Mouse (Mus musculus): ENCODE data around the gene Naa50. TPM values are rescaled to one million over a fixed set of nuclear protein-coding genes. Genes with fewer than 3 reads are reported as not detected.

The Naa50 gene
- polyA plus RNA-seq, 2 experiments = 19.1 to 40.6 TPM

DNA sequence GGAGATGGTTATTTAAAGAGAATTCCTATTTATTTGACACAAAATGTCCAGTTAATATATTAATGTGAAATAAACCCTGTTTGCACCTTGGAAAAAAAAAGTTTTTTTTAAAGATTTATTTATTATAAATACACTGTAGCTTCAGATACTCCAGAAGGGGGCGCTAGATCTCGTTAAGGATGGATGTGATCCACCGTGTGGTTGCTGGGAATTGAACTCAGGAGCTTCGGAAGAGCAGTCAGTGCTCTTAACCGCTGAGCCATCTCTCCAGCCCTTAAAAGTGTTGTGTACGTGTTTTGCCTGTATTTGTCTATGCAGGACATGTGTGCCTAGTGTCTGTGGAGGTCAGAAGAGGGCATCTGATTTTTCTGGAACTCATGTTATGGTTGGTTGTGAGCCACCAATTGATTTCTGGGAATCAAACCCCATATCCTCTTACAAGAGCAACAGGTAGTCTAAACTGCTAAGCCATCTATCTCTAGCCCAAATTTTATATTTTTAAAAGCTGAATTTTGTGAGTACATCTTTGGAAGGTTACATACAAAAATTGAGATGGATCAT, 14.9 kb downstream of the Naa50 start:
- Histone ChIP-seq H3K4me1 (replicated peaks; ENCODE audit: control insufficient read depth in 2 of 2, insufficient read depth in 2 of 2, low read length in 1 of 2) (peaks cover 0 to 2% of the 10 kb centered on the region in 2 experiments; a peak in 1 of 4 replicates), H3K36me3 (replicated peaks; ENCODE audit: control insufficient read depth, insufficient read depth, low read depth) (peaks cover 17% of the 10 kb centered on the region), H3K27me3 (ENCODE audit: control insufficient read depth, insufficient read depth, low read length) (no peaks in the 10 kb centered on the region), H3K4me3 (ENCODE audit: insufficient read depth in 1 of 2, low read depth in 2 of 2, low read length in 2 of 2) (no peak overlapping the region), H3K9ac (replicated peaks) (no peak overlapping the region), H3K9me3 (ENCODE audit: control insufficient read depth, low read length) (no peaks in the 10 kb centered on the region), H3K27ac (no peak overlapping the region), H3K4me2 (ENCODE audit: low read depth) (no peak overlapping the region)
- DNase-seq (ENCODE audit: low read depth in 3 of 3, low spot score in 3 of 3) = no peak
- no peak for ATAC-seq (ENCODE audit: insufficient read depth)
- WGBS (ENCODE audit: insufficient replicate concordance) = 55% methylated on average over 6 of the region's 6 CpGs
- TF ChIP-seq EP300 (IDR thresholded peaks at IDR 0.05; ENCODE audit: low read depth) (no peak), CTCF (IDR thresholded peaks at IDR 0.05; ENCODE audit: low read depth) (peak; percentile 53)

DNA sequence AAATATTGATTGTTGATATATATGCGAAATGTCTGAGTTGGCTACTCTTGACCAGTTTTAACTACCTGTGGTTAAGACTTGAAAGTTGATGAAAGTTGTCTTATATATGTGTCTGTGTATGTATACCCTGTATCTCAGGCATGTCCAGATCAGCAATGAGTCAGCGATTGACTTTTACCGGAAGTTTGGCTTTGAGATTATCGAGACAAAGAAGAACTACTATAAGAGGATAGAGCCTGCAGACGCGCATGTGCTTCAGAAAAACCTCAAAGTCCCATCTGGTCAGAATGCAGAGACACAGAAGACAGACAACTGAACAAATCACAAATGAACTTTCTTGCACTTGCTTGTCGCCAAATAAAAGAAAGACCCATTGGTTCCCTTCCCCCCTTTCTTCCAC, 19.7 kb downstream of the Naa50 start:
- no peak for DNase-seq (ENCODE audit: low read depth in 3 of 3, low spot score in 3 of 3)
- H3K27me3 ChIP-seq (ENCODE audit: control insufficient read depth, insufficient read depth, low read length) = no peaks in the 10 kb centered on the region
- H3K4me2 ChIP-seq (ENCODE audit: low read depth) = no peak overlapping the region
- no peak overlapping the region for H3K4me3 ChIP-seq (ENCODE audit: insufficient read depth in 1 of 2, low read depth in 2 of 2, low read length in 2 of 2)
- 49% methylated on average over 7 of the region's 7 CpGs for WGBS (ENCODE audit: insufficient replicate concordance)
- 0 out of 4 replicates have a peak, but pooled peaks cover 0 to 2% of the 10 kb centered on the region in 2 experiments for H3K4me1 ChIP-seq (replicated peaks; ENCODE audit: control insufficient read depth in 2 of 2, insufficient read depth in 2 of 2, low read length in 1 of 2)
- H3K27ac ChIP-seq = no peak overlapping the region
- TF ChIP-seq CTCF (IDR thresholded peaks at IDR 0.05; ENCODE audit: low read depth) (no peak), EP300 (IDR thresholded peaks at IDR 0.05; ENCODE audit: low read depth) (no peak)
- H3K9ac ChIP-seq (replicated peaks) = no peak overlapping the region
- H3K36me3 ChIP-seq (replicated peaks; ENCODE audit: control insufficient read depth, insufficient read depth, low read depth) = peaks cover 25% of the 10 kb centered on the region
- H3K9me3 ChIP-seq (ENCODE audit: control insufficient read depth, low read length) = no peaks in the 10 kb centered on the region
- ATAC-seq (ENCODE audit: insufficient read depth) = no peak

DNA sequence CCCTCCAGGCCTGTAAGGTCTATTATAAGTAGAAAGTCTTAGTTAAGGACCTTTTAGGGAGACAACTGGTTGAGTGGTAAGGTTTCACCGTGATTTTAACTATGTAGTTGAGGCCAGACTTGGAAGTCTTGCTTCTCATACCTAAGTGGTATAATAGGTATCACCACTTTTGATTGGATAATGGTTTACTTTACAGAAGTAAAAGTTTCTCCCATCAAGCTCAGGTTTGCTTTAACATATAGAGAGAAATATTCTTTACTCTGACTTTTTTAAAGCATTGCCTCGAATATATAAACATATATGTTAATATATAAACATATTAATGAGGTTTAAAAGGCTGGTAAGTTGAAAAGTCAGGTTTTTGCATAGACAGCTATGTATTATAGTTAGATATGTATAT, 24.2 kb downstream of the Naa50 start:
- WGBS (ENCODE audit: insufficient replicate concordance) = 72% methylated on average over 2 of the region's 2 CpGs
- ATAC-seq (ENCODE audit: insufficient read depth) (no peak), DNase-seq (ENCODE audit: low read depth in 3 of 3, low spot score in 3 of 3) (no peak)
- Histone ChIP-seq H3K9ac (replicated peaks) (no peak overlapping the region), H3K27me3 (ENCODE audit: control insufficient read depth, insufficient read depth, low read length) (no peaks in the 10 kb centered on the region), H3K4me2 (ENCODE audit: low read depth) (no peak overlapping the region), H3K36me3 (replicated peaks; ENCODE audit: control insufficient read depth, insufficient read depth, low read depth) (peaks cover 14% of the 10 kb centered on the region), H3K4me3 (ENCODE audit: insufficient read depth in 1 of 2, low read depth in 2 of 2, low read length in 2 of 2) (no peak overlapping the region), H3K27ac (no peak overlapping the region), H3K4me1 (replicated peaks; ENCODE audit: control insufficient read depth in 2 of 2, insufficient read depth in 2 of 2, low read length in 1 of 2) (no peaks in the 10 kb centered on the region), H3K9me3 (ENCODE audit: control insufficient read depth, low read length) (no peaks in the 10 kb centered on the region)
- no peak for TF ChIP-seq EP300 (IDR thresholded peaks at IDR 0.05; ENCODE audit: low read depth)
- no peak for TF ChIP-seq CTCF (IDR thresholded peaks at IDR 0.05; ENCODE audit: low read depth)

DNA sequence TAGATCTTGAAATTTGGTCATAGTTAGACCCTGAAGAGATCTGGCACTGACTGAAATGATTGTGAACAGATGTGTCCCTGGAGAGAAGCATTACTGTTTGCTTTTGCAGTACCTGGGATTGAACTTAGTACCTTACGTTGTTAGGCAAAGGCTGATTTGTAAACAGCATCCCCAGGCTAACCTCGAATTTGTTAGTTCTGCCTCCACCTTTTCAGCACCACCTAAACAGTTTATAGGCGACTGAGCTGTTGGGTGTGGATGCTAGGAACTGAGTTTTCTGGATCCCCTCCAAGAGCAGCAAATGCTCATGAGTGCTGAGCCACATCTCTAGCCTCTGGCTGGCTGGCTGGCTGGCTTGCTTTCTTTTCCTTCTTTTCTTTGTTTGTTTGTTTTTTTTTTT, 25.6 kb downstream of the Naa50 start:
- Histone ChIP-seq H3K4me2 (ENCODE audit: low read depth) (no peak overlapping the region), H3K27ac (no peak overlapping the region), H3K4me3 (ENCODE audit: insufficient read depth in 1 of 2, low read depth in 2 of 2, low read length in 2 of 2) (no peak overlapping the region), H3K4me1 (replicated peaks; ENCODE audit: control insufficient read depth in 2 of 2, insufficient read depth in 2 of 2, low read length in 1 of 2) (no peaks in the 10 kb centered on the region), H3K36me3 (replicated peaks; ENCODE audit: control insufficient read depth, insufficient read depth, low read depth) (peaks cover 4% of the 10 kb centered on the region), H3K27me3 (ENCODE audit: control insufficient read depth, insufficient read depth, low read length) (no peaks in the 10 kb centered on the region), H3K9ac (replicated peaks) (no peak overlapping the region), H3K9me3 (ENCODE audit: control insufficient read depth, low read length) (no peaks in the 10 kb centered on the region)
- DNase-seq (ENCODE audit: low read depth in 3 of 3, low spot score in 3 of 3) = no peak
- 56% methylated on average over 3 of the region's 3 CpGs for WGBS (ENCODE audit: insufficient replicate concordance)
- peak; percentile 50 for ATAC-seq (ENCODE audit: insufficient read depth)
- TF ChIP-seq CTCF (IDR thresholded peaks at IDR 0.05; ENCODE audit: low read depth) (no peak), EP300 (IDR thresholded peaks at IDR 0.05; ENCODE audit: low read depth) (no peak)

DNA sequence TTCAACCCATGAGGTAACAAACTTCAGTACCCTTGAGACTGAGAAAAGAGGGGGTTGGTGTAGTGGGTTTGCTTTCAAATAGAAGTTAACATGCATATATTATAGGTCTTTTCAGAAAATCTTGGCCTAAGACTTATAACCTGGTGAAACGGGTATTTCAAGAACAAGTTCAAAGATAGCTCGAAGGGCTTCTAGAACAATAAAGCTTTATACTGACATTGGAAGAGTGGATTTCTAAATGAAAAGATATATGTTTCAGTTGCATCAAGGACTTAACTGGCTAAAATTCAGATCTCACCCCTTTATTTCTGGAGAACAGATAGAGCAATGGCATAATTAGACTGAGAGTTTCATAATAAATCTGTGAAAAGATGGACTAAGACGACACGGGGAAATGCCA, 29.4 kb downstream of the Naa50 start:
- TF ChIP-seq CTCF (IDR thresholded peaks at IDR 0.05; ENCODE audit: low read depth) (no peak), EP300 (IDR thresholded peaks at IDR 0.05; ENCODE audit: low read depth) (no peak)
- H3K27ac ChIP-seq = no peak overlapping the region
- H3K4me2 ChIP-seq (ENCODE audit: low read depth) = no peak overlapping the region
- no peak overlapping the region for H3K4me3 ChIP-seq (ENCODE audit: insufficient read depth in 1 of 2, low read depth in 2 of 2, low read length in 2 of 2)
- H3K9me3 ChIP-seq (ENCODE audit: control insufficient read depth, low read length) = no peaks in the 10 kb centered on the region
- ATAC-seq (ENCODE audit: insufficient read depth) (no peak), DNase-seq (ENCODE audit: low read depth in 3 of 3, low spot score in 3 of 3) (no peak)
- no peaks in the 10 kb centered on the region for H3K36me3 ChIP-seq (replicated peaks; ENCODE audit: control insufficient read depth, insufficient read depth, low read depth)
- WGBS (ENCODE audit: insufficient replicate concordance) = 72% methylated on average over 4 of the region's 4 CpGs
- H3K4me1 ChIP-seq (replicated peaks; ENCODE audit: control insufficient read depth in 2 of 2, insufficient read depth in 2 of 2, low read length in 1 of 2) = peaks cover 1 to 2% of the 10 kb centered on the region in 2 experiments; a peak in 3 of 4 replicates
- H3K9ac ChIP-seq (replicated peaks) = no peak overlapping the region
- no peaks in the 10 kb centered on the region for H3K27me3 ChIP-seq (ENCODE audit: control insufficient read depth, insufficient read depth, low read length)

Measured in liver, embryonic 14.5 days (tissue).